Mouse (Mus musculus): ENCODE data around the gene Gm15093. TPM values are rescaled to one million over a fixed set of nuclear protein-coding genes. Genes with fewer than 3 reads are reported as not detected.
"Not testable (repeated sequence)": the region's sequence is repeated elsewhere in the genome, so short reads cannot be mapped to it uniquely, and the experiment has no call there.

Gene Gm15093
- total RNA-seq (2021): not detected
- long read RNA-seq, experiment 1: 0 reads
- long read RNA-seq, experiment 2: 0 reads

DNA sequence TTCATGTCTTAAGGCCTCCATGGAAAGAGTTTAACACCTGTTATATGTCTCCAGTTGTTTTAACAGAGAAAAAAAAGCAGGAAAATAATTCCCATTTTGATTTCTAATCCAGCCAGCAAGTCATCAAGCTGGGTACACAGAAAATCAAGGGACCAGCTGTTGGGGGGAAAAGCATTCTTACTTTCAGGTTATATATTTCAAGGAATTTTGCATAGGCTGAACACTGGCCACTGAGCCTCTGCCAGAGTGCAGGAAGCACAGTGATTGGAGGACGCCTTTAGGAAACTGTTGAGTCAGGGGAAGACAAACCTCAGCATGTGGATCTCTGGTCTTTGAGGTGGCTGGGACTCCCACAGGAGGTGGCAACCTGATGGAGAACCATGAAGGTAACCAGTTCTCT is at the start of gene Gm15093:
Gm15093 (plus strand) TSS at position 301 of the 400 bp plus-strand sequence.
- DNase-seq: not testable (repeated sequence)

More for the DNA sequence above, at the start of gene Gm15093:
- intact Hi-C loops (cut with DNase I; ENCODE audit: low total_unique reads): not testable (repeated sequence)

Other genes starting within 250 kb of the Gm15093 start
- gene Ott, start 198.1 kb upstream of the Gm15093 start, total RNA-seq (2021): not detected
- not detected for gene Gm15085, start 175.2 kb downstream of the Gm15093 start, total RNA-seq (2021)

Data from gastrocnemius, postnatal 14 days (tissue).